Mouse (Mus musculus) limb, embryonic 11.5 days (tissue): ENCODE data around the gene Maml3. TPM values are rescaled to one million over a fixed set of nuclear protein-coding genes. Genes with fewer than 3 reads are reported as not detected.

ENCODE experiments used
- ATAC-seq: fragments of 200-750 bp; cut with Nextera tagmentation; 2 replicates; pipeline ENCODE4 v1.8.0; 2017; ENCODE audit warnings: low read depth; ENCODE audit not compliant: insufficient number of reproducible peaks, low FRiP score, low TSS enrichment
- DNase-seq: peaks from one replicate; pipeline ENCODE4 v3.0.0-alpha.2; 2015; ENCODE audit warnings: low spot score
- H3K27ac ChIP-seq: fragments of 300-500 bp; sonication (generic); replicated peaks from 2 replicates; pipeline ENCODE4 v1.5.1; 2014; ENCODE audit warnings: low read depth, mild to moderate bottlenecking, low read length
- H3K27me3 ChIP-seq: fragments of 300-500 bp; sonication (generic); 2 replicates; pipeline ENCODE4 v1.6.1; 2014; ENCODE audit warnings: mild to moderate bottlenecking, low read length, mixed read lengths; ENCODE audit not compliant: control insufficient read depth, insufficient read depth
- H3K36me3 ChIP-seq: fragments of 300-500 bp; sonication (generic); 2 replicates; pipeline ENCODE4 v1.6.1; 2014; ENCODE audit warnings: mild to moderate bottlenecking, low read length, moderate library complexity, mixed read lengths; ENCODE audit not compliant: control insufficient read depth, insufficient read depth
- H3K4me1 ChIP-seq: fragments of 300-500 bp; sonication (generic); 2 replicates; pipeline ENCODE4 v1.6.1; 2014; ENCODE audit warnings: low read length, mixed read lengths; ENCODE audit not compliant: control insufficient read depth, insufficient read depth
- H3K4me2 ChIP-seq: fragments of 300-500 bp; sonication (generic); 2 replicates; pipeline ENCODE4 v1.6.1; 2014; ENCODE audit warnings: low read depth, mild to moderate bottlenecking, moderate library complexity; ENCODE audit not compliant: severe bottlenecking
- H3K4me3 ChIP-seq: fragments of 300-500 bp; sonication (generic); 2 replicates; pipeline ENCODE4 v1.5.1; 2014; ENCODE audit warnings: low read depth, low read length
- H3K9ac ChIP-seq: fragments of 300-500 bp; sonication (generic); 2 replicates; pipeline ENCODE4 v1.6.1; 2014; ENCODE audit warnings: mild to moderate bottlenecking, low read length
- H3K9me3 ChIP-seq: fragments of 300-500 bp; sonication (generic); 2 replicates; pipeline ENCODE4 v1.6.1; 2016; ENCODE audit warnings: low read length; ENCODE audit not compliant: control insufficient read depth
- WGBS: fragments of 180-500 bp; shearing (Covaris S2); extraction: QIAGEN DNeasy Blood & Tissue Kit; methylation state at CpG from one replicate; pipeline ENCODE4 v1.1.7; 2014; 5-methylcytosine and 5-hydroxymethylcytosine counted together
- polyA plus RNA-seq: library from polyadenylated mRNA; unstranded; fragments of >200 nt; fragmentation: Nextera tagmentation; extraction: Ambion mirVana; gene quantifications from 2 replicates; pipeline ENCODE4 v1.2.1, GENCODE M21; 2014

Maml3 gene
- 4.3 and 5.1 TPM in 2 replicates for polyA plus RNA-seq

DNA sequence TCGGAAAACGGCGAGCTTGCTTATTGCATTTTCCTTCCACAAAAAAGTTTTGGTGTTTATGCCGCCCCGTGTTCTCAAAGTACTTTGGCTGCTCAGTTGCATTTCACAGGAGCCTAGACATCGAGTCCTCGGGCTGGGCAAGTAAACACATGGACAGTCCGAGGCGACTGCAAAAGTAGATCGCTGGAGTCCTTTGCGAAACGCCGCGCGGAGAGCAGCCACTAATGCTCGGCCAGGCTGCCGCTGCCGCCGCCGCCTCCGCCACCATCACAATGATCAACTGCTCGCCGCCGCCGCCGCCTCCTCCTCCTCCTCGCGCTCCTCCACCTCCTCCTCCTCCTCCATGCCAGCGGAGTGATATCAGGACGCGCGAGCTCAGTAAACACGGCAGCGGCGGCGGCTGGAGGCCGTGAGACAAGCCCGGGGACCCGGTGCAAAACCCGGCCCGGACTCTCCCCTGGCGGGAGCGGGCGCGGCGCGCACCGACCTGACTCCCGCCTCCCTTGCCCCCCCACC lies at the start of gene Maml3:
Gene Maml3, minus strand, starts transcription at position 441 of the 516 bp plus-strand sequence.
- Histone ChIP-seq H3K4me2 (peak within 1 kb of the TSS; percentile 96), H3K4me1 (peaks cover 5% of the 10 kb centered on the region), H3K27ac (peak within 1 kb of the TSS; percentile 58), H3K36me3 (no peaks in the 10 kb centered on the region), H3K9ac (peak within 1 kb of the TSS; percentile 94), H3K9me3 (no peaks in the 10 kb centered on the region), H3K4me3 (peak within 1 kb of the TSS; percentile 78), H3K27me3 (no peaks in the 10 kb centered on the region)
- ATAC-seq (peak; percentile 27; the same call in 1 of the 2 replicates), DNase-seq (peak; percentile 95)
- WGBS, result under 1% methylated on average over 40 of the region's 49 CpGs

DNA sequence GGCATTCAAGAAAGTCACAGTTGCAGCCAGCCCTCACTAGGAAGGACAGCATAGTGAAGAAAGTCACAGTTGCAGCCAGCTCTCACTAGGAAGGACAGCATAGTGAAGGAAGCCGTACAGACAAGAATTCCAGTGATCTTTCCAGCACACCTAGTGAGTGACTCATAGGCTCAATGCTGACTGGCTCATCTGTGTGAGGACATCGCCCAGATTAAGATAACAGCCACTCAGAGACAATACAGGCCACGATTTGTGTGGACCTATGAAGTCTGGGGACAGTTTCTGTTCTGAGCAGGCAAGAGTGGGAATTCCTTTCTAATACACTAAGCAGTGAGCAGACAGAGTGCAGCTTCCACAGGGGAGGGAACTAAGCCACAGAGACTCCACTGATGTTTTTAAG lies 46.3 kb upstream of the Maml3 start:
- Histone ChIP-seq H3K27me3 (no peaks in the 10 kb centered on the region), H3K9me3 (no peaks in the 10 kb centered on the region), H3K36me3 (no peaks in the 10 kb centered on the region), H3K4me3 (no peak overlapping the region), H3K9ac (no peak overlapping the region), H3K4me2 (no peak overlapping the region), H3K27ac (no peak overlapping the region), H3K4me1 (no peaks in the 10 kb centered on the region)
- ATAC-seq (no peak), DNase-seq (no peak)
- WGBS, result 68% methylated on average over 3 of the region's 3 CpGs

DNA sequence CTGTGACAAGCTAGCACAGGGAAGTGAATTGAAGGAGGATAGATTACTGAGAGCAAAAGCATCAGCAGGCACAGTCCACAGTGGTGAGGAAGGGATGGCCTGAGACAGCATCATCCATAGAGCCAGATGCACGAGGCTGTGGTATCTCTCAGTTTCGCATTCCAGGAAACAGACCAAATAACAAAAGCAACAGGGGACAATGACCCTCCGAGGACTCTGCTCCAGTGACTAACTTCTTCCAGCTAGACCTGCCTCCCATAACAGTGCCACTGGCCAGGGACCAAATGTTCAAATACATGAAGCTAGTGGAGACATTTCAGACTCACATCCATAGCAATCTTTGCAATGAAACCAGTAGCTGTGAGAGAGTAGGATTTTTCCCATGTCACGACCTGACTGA lies 43.4 kb upstream of the Maml3 start:
- H3K4me1 ChIP-seq, result no peaks in the 10 kb centered on the region
- H3K4me2 ChIP-seq, result no peak overlapping the region
- DNase-seq, result no peak
- no peak for ATAC-seq
- H3K27me3 ChIP-seq, result no peaks in the 10 kb centered on the region
- no peaks in the 10 kb centered on the region for H3K9me3 ChIP-seq
- WGBS, result 66% methylated on average over 4 of the region's 4 CpGs
- no peaks in the 10 kb centered on the region for H3K36me3 ChIP-seq
- no peak overlapping the region for H3K4me3 ChIP-seq
- no peak overlapping the region for H3K27ac ChIP-seq
- H3K9ac ChIP-seq, result no peak overlapping the region

DNA sequence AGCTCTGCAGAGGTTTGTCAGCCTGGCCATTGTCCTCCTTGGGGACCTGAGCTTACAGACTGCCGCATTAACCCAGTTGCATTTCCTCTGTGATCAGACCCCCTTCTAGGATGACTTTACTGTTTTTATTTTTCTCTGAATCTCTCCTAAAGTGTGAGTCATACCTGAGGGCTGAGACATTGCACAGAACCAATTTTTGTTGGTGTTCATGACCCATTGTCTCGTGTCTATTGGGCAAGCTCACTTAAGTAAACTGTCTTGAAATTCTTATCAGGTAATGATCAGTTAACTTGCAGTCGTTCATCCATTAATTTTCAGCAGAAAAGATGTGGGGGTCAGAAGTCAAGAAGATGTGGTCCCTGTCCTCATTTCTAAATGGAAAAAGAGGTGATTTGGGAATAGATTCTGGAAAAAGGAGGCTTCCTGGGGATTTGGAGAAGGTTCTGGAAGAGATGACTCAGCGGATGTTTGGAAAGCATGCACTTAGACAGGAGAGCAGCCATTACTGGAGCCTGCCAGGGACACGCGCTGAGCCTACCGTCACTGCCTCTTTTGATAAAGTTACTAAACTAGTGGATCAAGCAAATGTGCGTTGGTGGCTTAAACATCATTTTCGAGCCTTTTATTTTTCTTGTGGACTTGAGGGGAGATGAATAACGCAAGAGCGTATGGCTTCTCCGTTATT lies 40.0 kb upstream of the Maml3 start:
- no peak for DNase-seq
- H3K4me1 ChIP-seq, result no peaks in the 10 kb centered on the region
- no peak for ATAC-seq
- no peaks in the 10 kb centered on the region for H3K9me3 ChIP-seq
- H3K4me3 ChIP-seq, result no peak overlapping the region
- no peaks in the 10 kb centered on the region for H3K36me3 ChIP-seq
- no peak overlapping the region for H3K27ac ChIP-seq
- WGBS, result 91% methylated on average over 12 of the region's 12 CpGs
- no peaks in the 10 kb centered on the region for H3K27me3 ChIP-seq
- no peak overlapping the region for H3K4me2 ChIP-seq
- H3K9ac ChIP-seq, result no peak overlapping the region

DNA sequence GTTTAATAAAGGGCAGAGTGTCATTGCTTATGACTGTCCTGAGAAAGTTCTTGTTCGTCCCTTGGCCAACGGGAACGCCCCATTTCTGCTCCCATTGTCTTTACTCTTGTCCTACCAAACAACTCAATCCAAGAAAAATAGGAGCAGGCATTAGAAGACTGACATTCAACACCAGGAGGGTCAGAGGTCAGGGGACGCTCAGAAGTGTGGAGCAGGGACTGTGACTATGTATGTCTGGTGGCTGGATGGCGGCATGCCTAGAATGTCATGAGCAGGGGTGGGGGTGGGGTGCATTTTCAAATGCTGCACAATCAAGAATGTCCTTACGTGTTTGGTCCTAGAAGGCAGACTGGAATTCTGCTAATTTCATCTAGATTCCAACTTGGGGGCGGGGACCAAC lies 38.1 kb upstream of the Maml3 start:
- no peak overlapping the region for H3K4me3 ChIP-seq
- no peak for ATAC-seq
- H3K27ac ChIP-seq, result no peak overlapping the region
- H3K9ac ChIP-seq, result no peak overlapping the region
- H3K36me3 ChIP-seq, result no peaks in the 10 kb centered on the region
- no peaks in the 10 kb centered on the region for H3K4me1 ChIP-seq
- H3K4me2 ChIP-seq, result no peak overlapping the region
- no peak for DNase-seq
- H3K27me3 ChIP-seq, result no peaks in the 10 kb centered on the region
- no peaks in the 10 kb centered on the region for H3K9me3 ChIP-seq
- WGBS, result 88% methylated on average over 7 of the region's 7 CpGs

DNA sequence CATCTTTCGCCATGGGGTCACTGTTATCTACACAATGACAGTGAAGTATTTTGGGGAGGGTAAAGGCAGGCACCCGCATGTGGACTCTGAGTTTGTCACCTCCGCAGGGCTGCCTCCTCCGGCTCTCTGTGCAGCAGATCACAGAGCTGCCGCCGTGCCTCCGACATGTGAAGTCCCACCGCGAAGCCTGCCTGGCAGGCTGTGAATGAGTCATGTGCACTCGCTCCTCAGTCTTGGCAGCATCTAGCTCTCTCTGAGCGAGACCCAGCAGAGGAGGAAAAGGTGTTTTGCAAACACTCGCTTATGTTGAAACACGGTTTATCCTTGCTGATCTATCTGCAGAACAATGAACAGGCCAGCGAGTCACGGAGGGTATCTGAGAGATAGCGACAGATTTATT lies 35.3 kb upstream of the Maml3 start:
- ATAC-seq (no peak), DNase-seq (peak; percentile 23)
- no peak overlapping the region for H3K9ac ChIP-seq

DNA sequence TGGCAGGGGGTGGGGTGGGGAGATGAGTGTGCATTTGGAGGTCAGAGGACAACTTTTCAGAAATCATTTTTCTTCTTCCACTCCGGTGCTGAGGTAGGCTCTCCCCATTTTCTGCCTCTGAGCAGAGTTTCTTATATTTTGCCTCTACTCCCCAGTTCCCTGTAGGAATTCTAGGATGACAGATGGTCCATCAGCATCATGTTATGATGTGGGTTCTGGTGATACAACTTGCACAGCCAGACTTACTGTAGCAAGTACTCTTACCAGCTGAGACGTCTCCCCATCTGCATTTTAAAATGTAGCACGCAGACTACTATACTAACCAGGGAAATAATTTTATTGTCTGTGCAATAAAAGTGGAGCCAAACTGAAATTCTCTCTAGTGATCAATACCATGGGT lies 20.5 kb upstream of the Maml3 start:
- Histone ChIP-seq H3K4me3 (no peak overlapping the region), H3K4me2 (no peak overlapping the region), H3K27me3 (no peaks in the 10 kb centered on the region), H3K9ac (no peak overlapping the region), H3K36me3 (no peaks in the 10 kb centered on the region), H3K4me1 (no peaks in the 10 kb centered on the region), H3K9me3 (no peaks in the 10 kb centered on the region), H3K27ac (no peak overlapping the region)
- 92% methylated on average over 3 of the region's 3 CpGs for WGBS
- ATAC-seq (no peak), DNase-seq (no peak)

More for the DNA sequence above, 35.3 kb upstream of the Maml3 start:
- Histone ChIP-seq H3K4me1 (no peaks in the 10 kb centered on the region), H3K36me3 (no peaks in the 10 kb centered on the region), H3K4me3 (no peak overlapping the region), H3K27me3 (no peaks in the 10 kb centered on the region), H3K27ac (no peak overlapping the region), H3K9me3 (no peaks in the 10 kb centered on the region), H3K4me2 (no peak overlapping the region)
- WGBS, result 80% methylated on average over 16 of the region's 16 CpGs

DNA sequence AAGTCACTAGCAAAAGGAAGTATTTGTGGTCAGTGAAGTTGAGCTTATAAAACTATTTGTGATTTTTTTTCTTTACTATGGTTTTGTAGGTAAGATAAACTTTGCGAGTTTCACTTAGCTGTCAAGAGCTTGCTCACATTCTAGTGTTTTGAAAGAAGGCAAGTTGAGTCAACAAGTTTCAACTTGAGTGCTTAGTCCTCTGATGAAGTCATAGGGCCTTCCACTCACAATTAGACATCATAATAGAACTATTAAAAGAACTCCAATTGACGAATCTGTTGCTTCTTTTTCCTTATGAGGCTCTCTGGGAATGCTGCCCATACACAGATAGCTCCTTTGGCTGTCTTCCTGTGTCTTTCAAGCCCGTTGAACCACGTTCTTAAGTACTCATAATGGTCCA lies 16.0 kb upstream of the Maml3 start:
- ATAC-seq, result no peak
- 85% methylated on average over 4 of the region's 4 CpGs for WGBS
- H3K36me3 ChIP-seq, result no peaks in the 10 kb centered on the region

DNA sequence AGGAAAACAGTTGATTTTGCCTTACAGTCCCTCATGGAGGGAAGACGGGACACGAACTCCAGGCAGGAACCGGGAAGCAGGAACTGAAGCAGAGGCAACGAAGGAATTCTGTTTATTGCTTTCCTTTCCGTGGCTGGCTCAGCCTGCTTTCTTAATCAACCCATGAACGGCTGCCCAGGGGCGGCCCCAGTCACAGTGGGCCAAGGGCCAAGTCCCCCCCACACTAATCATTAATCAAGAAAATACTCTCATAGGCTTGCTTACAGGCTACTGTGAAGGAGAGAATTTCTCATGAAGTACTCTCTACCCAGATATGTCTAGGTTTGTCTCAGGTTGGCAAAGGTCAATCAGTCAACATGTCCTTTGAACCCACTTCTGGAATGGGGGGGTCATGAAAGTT lies 14.3 kb upstream of the Maml3 start:
- no peak overlapping the region for H3K4me2 ChIP-seq
- H3K4me3 ChIP-seq, result no peak overlapping the region
- H3K36me3 ChIP-seq, result no peaks in the 10 kb centered on the region
- H3K4me1 ChIP-seq, result no peaks in the 10 kb centered on the region
- DNase-seq (no peak), ATAC-seq (no peak)
- no peak overlapping the region for H3K9ac ChIP-seq
- WGBS, result 83% methylated on average over 7 of the region's 7 CpGs
- no peaks in the 10 kb centered on the region for H3K9me3 ChIP-seq
- no peak overlapping the region for H3K27ac ChIP-seq
- no peaks in the 10 kb centered on the region for H3K27me3 ChIP-seq

More for the DNA sequence above, 16.0 kb upstream of the Maml3 start:
- H3K27me3 ChIP-seq, result no peaks in the 10 kb centered on the region
- no peaks in the 10 kb centered on the region for H3K9me3 ChIP-seq
- no peaks in the 10 kb centered on the region for H3K4me1 ChIP-seq
- no peak overlapping the region for H3K4me3 ChIP-seq
- H3K9ac ChIP-seq, result no peak overlapping the region
- no peak overlapping the region for H3K27ac ChIP-seq
- no peak overlapping the region for H3K4me2 ChIP-seq
- no peak for DNase-seq
